Mouse (Mus musculus) hindbrain, embryonic 11.5 days (tissue): ENCODE measurements around the gene Ddx51. TPM values are rescaled to one million over a fixed set of nuclear protein-coding genes. Genes with fewer than 3 reads are reported as not detected.
A peak's percentile ranks its signal among the peaks of the same experiment; 100 is the strongest.

ENCODE experiments used
- ATAC-seq: fragments of 200-750 bp; cut with Nextera tagmentation; 2 replicates; pipeline ENCODE4 v1.8.0; 2017; ENCODE audit warnings: mild to moderate bottlenecking, moderate TSS enrichment, moderate library complexity; ENCODE audit not compliant: low FRiP score
- DNase-seq: peaks from one replicate; pipeline ENCODE4 v3.0.0-alpha.2; 2015; ENCODE audit warnings: low spot score
- H3K27ac ChIP-seq: fragments of 300-500 bp; sonication (generic); 2 replicates; pipeline ENCODE4 v1.5.1; 2014; ENCODE audit warnings: mild to moderate bottlenecking, low read depth, low read length
- H3K27me3 ChIP-seq: fragments of 300-500 bp; sonication (generic); 2 replicates; pipeline ENCODE4 v1.6.1; 2014; ENCODE audit warnings: mild to moderate bottlenecking, low read length, moderate library complexity, mixed read lengths; ENCODE audit not compliant: control insufficient read depth, insufficient read depth
- H3K36me3 ChIP-seq: fragments of 300-500 bp; sonication (generic); 2 replicates; pipeline ENCODE4 v1.6.1; 2014; ENCODE audit warnings: mild to moderate bottlenecking, low read length, moderate library complexity, mixed read lengths; ENCODE audit not compliant: control insufficient read depth, insufficient read depth
- H3K4me1 ChIP-seq: fragments of 300-500 bp; sonication (generic); replicated peaks from 2 replicates; pipeline ENCODE4 v1.6.1; 2014; ENCODE audit warnings: low read length, mixed read lengths; ENCODE audit not compliant: control insufficient read depth, insufficient read depth
- H3K4me2 ChIP-seq: fragments of 300-500 bp; sonication (generic); replicated peaks from 2 replicates; pipeline ENCODE4 v1.6.1; 2014; ENCODE audit warnings: mild to moderate bottlenecking, low read depth, low read length
- H3K4me3 ChIP-seq: fragments of 300-500 bp; sonication (generic); 2 replicates; pipeline ENCODE4 v1.5.1; 2014; ENCODE audit warnings: low read depth, low read length
- H3K9ac ChIP-seq: fragments of 300-500 bp; sonication (generic); 2 replicates; pipeline ENCODE4 v1.6.1; 2014; ENCODE audit warnings: low read depth, low read length
- H3K9me3 ChIP-seq: fragments of 300-500 bp; sonication (generic); 2 replicates; pipeline ENCODE4 v1.6.1; 2016; ENCODE audit warnings: low read length; ENCODE audit not compliant: control insufficient read depth
- WGBS: fragments of 180-500 bp; shearing (Covaris S2); extraction: QIAGEN DNeasy Blood & Tissue Kit; methylation state at CpG from one replicate; pipeline ENCODE4 v1.1.7; 2014; 5-methylcytosine and 5-hydroxymethylcytosine counted together
- polyA plus RNA-seq: library from polyadenylated mRNA; unstranded; fragments of >200 nt; fragmentation: Nextera tagmentation; extraction: Ambion mirVana; gene quantifications from 2 replicates; pipeline ENCODE4 v1.2.1, GENCODE M21; 2014

The Ddx51 gene
- polyA plus RNA-seq, 1 experiment from 2014 or later = 26.0 TPM

- Histone ChIP-seq H3K9ac (no peak overlapping the region), H3K36me3 (no peaks in the 10 kb centered on the region), H3K4me3 (no peak overlapping the region), H3K27me3 (no peaks in the 10 kb centered on the region), H3K4me1 (no peaks in the 10 kb centered on the region), H3K4me2 (no peak overlapping the region), H3K9me3 (no peaks in the 10 kb centered on the region), H3K27ac (no peak overlapping the region)
- DNase-seq (no peak), ATAC-seq (no peak)
- 90% methylated on average over 7 of the region's 7 CpGs for WGBS
Observed at GRCm38 (mm10) chr5:110610484-110610883, 42.8 kb upstream of the Ddx51 start.

- Histone ChIP-seq H3K9me3 (no peaks in the 10 kb centered on the region), H3K27me3 (no peaks in the 10 kb centered on the region), H3K4me2 (no peak overlapping the region), H3K4me3 (no peak overlapping the region), H3K9ac (no peak overlapping the region), H3K36me3 (no peaks in the 10 kb centered on the region), H3K27ac (no peak overlapping the region), H3K4me1 (no peaks in the 10 kb centered on the region)
- ATAC-seq (no peak), DNase-seq (no peak)
- 70% methylated on average over 5 of the region's 5 CpGs for WGBS
Observed at GRCm38 (mm10) chr5:110611435-110612158, 41.7 kb upstream of the Ddx51 start.

DNA sequence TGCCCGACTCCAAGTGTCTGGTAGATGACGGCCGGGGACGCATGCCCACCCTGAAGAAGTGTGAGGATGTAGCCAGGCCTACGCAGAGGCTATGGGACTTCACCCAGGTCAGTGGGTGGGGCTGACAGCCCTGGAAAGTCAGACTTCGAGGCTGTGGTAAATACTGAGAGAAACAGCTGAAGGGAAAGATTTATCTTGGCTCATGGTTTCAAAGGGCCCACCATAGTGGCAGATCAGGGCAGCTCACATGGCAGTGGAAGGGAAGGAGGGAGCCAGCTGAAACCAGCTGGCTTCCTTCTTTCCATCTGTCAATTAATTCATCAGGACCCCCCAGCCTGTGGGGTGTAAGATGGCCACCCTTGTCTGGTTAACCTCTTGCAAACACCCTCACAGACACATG is 34.0 kb upstream of the Ddx51 start:
- Histone ChIP-seq H3K4me2 (no peak overlapping the region), H3K27me3 (no peaks in the 10 kb centered on the region), H3K9ac (no peak overlapping the region), H3K4me3 (no peak overlapping the region), H3K9me3 (no peaks in the 10 kb centered on the region), H3K4me1 (no peaks in the 10 kb centered on the region), H3K27ac (no peak overlapping the region), H3K36me3 (no peaks in the 10 kb centered on the region)
- DNase-seq = no peak
- WGBS = 84% methylated on average over 6 of the region's 6 CpGs
- ATAC-seq = no peak

GRCm38 (mm10) chr5:110624319-110624718 is 28.9 kb upstream of the Ddx51 start:
- Histone ChIP-seq H3K9ac (no peak overlapping the region), H3K27ac (no peak overlapping the region), H3K9me3 (no peaks in the 10 kb centered on the region), H3K36me3 (no peaks in the 10 kb centered on the region), H3K4me3 (no peak overlapping the region), H3K4me1 (no peaks in the 10 kb centered on the region), H3K27me3 (peaks cover 4% of the 10 kb centered on the region; the same call in 1 of the 2 replicates), H3K4me2 (no peak overlapping the region)
- DNase-seq (no peak), ATAC-seq (no peak)
- 83% methylated on average over 2 of the region's 2 CpGs for whole genome bisulfite sequencing

DNA sequence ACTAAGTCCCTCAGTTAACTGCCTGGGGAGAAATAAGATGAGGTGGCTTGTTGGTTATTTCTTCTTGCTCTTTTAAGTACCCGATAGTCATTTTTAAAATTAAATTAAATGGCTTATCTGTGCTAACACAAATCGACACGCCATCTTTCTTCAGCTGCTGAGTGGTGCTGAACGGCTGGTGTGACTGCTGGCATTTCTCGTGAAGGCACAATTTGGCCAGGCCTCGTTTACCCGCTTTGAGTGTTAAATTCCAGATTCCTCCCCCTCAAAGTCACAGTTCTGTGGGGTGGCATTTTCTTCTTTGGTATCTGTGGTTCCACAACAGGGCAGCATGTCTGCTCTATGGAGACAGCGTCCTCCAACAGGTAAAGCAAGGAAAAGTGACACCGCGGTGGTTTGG is 25.9 kb upstream of the Ddx51 start:
- Histone ChIP-seq H3K27me3 (peaks cover 4% of the 10 kb centered on the region; the same call in 1 of the 2 replicates), H3K36me3 (no peaks in the 10 kb centered on the region), H3K9me3 (no peaks in the 10 kb centered on the region), H3K4me2 (no peak overlapping the region), H3K9ac (no peak overlapping the region), H3K27ac (no peak overlapping the region), H3K4me1 (no peaks in the 10 kb centered on the region), H3K4me3 (no peak overlapping the region)
- ATAC-seq (no peak), DNase-seq (no peak)
- WGBS = 79% methylated on average over 10 of the region's 10 CpGs

DNA sequence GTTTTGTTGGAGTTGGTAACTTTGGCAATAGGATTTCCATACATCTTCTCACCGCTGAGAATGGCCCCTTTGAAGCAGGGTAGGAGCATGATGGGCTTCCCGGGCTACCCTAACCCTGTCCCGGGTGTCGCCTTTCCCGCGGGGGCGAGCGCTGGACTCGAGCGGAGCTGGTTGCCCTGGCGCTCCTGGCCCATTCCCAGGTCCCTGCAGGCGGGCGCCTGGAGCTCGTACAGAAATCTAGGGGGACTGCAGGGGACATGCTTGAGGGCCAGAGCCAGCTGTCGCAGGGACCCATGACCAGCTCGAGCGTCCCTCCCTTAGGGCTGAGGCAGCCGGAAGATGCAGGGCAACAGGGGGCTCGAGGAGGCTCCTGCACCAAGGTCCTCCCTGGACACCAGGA is 25.1 kb upstream of the Ddx51 start:
- H3K9me3 ChIP-seq = no peaks in the 10 kb centered on the region
- H3K27ac ChIP-seq = no peak overlapping the region
- no peaks in the 10 kb centered on the region for H3K4me1 ChIP-seq
- DNase-seq = no peak
- no peak overlapping the region for H3K9ac ChIP-seq
- 26% methylated on average over 19 of the region's 19 CpGs for WGBS
- peaks cover 4% of the 10 kb centered on the region; the same call in 1 of the 2 replicates for H3K27me3 ChIP-seq
- no peaks in the 10 kb centered on the region for H3K36me3 ChIP-seq
- no peak for ATAC-seq
- H3K4me3 ChIP-seq = no peak overlapping the region
- H3K4me2 ChIP-seq = no peak overlapping the region

GRCm38 (mm10) chr5:110629525-110630120 is 23.6 kb upstream of the Ddx51 start:
- DNase-seq (no peak), ATAC-seq (no peak)
- no peaks in the 10 kb centered on the region for H3K4me1 ChIP-seq
- no peaks in the 10 kb centered on the region for H3K36me3 ChIP-seq
- no peak overlapping the region for H3K4me3 ChIP-seq
- no peaks in the 10 kb centered on the region for H3K9me3 ChIP-seq
- WGBS = 81% methylated on average over 2 of the region's 2 CpGs
- H3K4me2 ChIP-seq = no peak overlapping the region
- H3K27ac ChIP-seq = no peak overlapping the region
- no peak overlapping the region for H3K9ac ChIP-seq
- peaks cover 4% of the 10 kb centered on the region; the same call in 1 of the 2 replicates for H3K27me3 ChIP-seq

DNA sequence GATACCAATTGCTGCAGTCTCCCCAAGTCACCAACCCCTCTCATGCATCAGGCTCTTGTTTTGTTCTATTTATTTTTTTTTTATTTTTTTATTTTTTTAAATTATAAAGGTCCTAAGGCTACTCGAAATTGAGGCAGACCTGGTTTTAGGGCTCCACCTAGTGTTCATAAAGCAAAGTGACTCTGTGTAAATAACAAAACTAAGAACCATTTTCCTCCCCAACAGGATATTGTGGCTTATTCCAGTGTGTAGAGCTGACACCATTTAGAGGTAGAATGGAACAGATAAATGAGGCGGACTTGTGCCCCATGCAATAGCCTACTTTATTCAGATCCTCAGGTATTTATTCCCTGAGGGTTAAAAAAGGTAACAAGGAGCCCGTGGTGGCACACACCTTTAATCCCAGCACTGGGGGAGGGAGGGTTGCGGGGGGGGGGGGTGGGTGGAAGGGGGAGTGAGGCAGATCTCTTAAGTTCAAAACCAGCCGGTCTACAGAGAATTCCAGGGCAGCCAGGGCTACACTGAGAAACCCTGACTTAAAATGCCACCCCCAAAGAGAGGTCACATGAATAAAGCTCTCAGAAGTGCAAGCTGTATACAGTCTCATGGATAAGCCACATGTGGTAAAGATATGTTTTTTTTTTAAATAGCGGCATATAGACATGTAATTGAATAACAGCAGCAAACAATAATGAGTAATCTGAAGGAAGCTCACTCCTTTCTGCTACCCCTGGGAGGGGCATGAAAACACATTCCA is 17.1 kb upstream of the Ddx51 start:
- 50% methylated on average over 6 of the region's 6 CpGs for WGBS
- DNase-seq (peak; percentile 32), ATAC-seq (no peak)

More for the DNA sequence above, 17.1 kb upstream of the Ddx51 start:
- no peaks in the 10 kb centered on the region for H3K36me3 ChIP-seq
- no peak overlapping the region for H3K27ac ChIP-seq
- H3K4me2 ChIP-seq = no peak overlapping the region
- no peaks in the 10 kb centered on the region; the same call in 1 of the 2 replicates for H3K27me3 ChIP-seq
- H3K9me3 ChIP-seq = no peaks in the 10 kb centered on the region
- no peak overlapping the region for H3K9ac ChIP-seq
- H3K4me1 ChIP-seq = no peaks in the 10 kb centered on the region
- no peak overlapping the region for H3K4me3 ChIP-seq
